Mouse (Mus musculus) midbrain, embryonic 10.5 days (tissue): ENCODE measurements around the gene Fam243. TPM values are rescaled to one million over a fixed set of nuclear protein-coding genes. Genes with fewer than 3 reads are reported as not detected.

Source experiments
- DNase-seq: peaks from one replicate; pipeline ENCODE4 v3.0.0-alpha.2; 2017; ENCODE audit warnings: low spot score
- H3K27ac ChIP-seq: fragments of 300-500 bp; sonication (generic); replicated peaks from 2 replicates; pipeline ENCODE4 v1.5.1; 2016; ENCODE audit warnings: mild to moderate bottlenecking
- H3K27me3 ChIP-seq: fragments of 300-500 bp; sonication (generic); 2 replicates; pipeline ENCODE4 v1.6.1; 2016; ENCODE audit warnings: low read depth, mild to moderate bottlenecking; ENCODE audit not compliant: poor library complexity, severe bottlenecking
- H3K36me3 ChIP-seq: fragments of 300-500 bp; sonication (generic); 2 replicates; pipeline ENCODE4 v1.6.1; 2016; ENCODE audit warnings: mild to moderate bottlenecking, moderate library complexity
- H3K4me1 ChIP-seq: fragments of 300-500 bp; sonication (generic); 2 replicates; pipeline ENCODE4 v1.6.1; 2016
- H3K4me3 ChIP-seq: fragments of 300-500 bp; sonication (generic); 2 replicates; pipeline ENCODE4 v1.5.1; 2016; ENCODE audit warnings: mild to moderate bottlenecking, moderate library complexity
- H3K9me3 ChIP-seq: fragments of 300-500 bp; sonication (generic); replicated peaks from 2 replicates; pipeline ENCODE4 v1.6.1; 2016; ENCODE audit warnings: mild to moderate bottlenecking
- WGBS: fragments of 180-500 bp; shearing (Covaris S2); methylation state at CpG from one replicate; pipeline ENCODE4 v1.1.7; 2016; 5-methylcytosine and 5-hydroxymethylcytosine counted together
- polyA plus RNA-seq: library from polyadenylated mRNA; unstranded; fragments of >200 nt; fragmentation: Nextera tagmentation; extraction: Ambion mirVana; gene quantifications from 2 replicates; pipeline ENCODE4 v1.2.1, GENCODE M21; 2016

Gene Fam243
- polyA plus RNA-seq, 1 experiment from 2014 or later, result 0.07 TPM

DNA sequence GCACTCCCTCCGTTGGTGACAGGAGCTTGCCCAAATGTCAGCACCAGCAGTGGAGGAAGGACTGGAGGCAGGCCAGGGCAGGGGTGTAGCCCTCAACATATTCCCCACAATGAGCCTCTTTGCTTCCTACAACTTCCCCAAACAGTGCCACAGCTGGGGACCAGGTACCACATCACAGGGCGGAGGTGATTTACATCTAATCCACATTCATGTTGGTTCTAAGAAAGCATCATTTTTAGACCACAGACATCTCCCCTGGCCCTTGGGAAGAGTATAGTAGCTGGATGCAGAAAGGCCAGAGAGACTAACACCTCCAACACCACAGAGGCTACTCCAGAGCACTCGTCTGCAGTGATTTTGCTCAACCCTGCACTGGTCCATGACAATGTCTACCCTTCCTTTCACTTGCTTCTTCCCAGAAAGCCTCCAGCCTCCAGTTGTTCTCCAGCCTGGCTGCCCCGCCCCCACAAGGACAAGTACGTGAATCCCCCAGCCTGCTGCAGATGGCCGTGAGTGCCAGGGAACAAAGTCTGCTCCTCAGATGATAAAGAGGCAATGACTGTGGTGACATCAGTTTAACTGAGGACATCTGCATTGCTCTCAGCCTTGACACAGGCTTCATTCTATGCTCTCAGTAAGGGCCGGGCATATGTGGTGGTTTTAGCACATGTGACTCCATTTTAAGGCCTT is 5.0 kb downstream of the Fam243 start:
- no peak for DNase-seq
- peaks cover 23% of the 10 kb centered on the region for H3K36me3 ChIP-seq
- H3K4me3 ChIP-seq, result no peak overlapping the region
- H3K9me3 ChIP-seq, result no peaks in the 10 kb centered on the region
- H3K4me1 ChIP-seq, result peaks cover 9% of the 10 kb centered on the region; the same call in 1 of the 2 replicates
- H3K27me3 ChIP-seq, result no peaks in the 10 kb centered on the region
- 77% methylated on average over 7 of the region's 7 CpGs for WGBS
- no peak overlapping the region for H3K27ac ChIP-seq

- peaks cover 14% of the 10 kb centered on the region for H3K4me1 ChIP-seq
- peak; percentile 48 for DNase-seq
- H3K4me3 ChIP-seq, result no peak overlapping the region
- H3K27ac ChIP-seq, result no peak overlapping the region
- H3K36me3 ChIP-seq, result peaks cover 41% of the 10 kb centered on the region
- no peaks in the 10 kb centered on the region for H3K27me3 ChIP-seq
- 47% methylated on average over 13 of the region's 13 CpGs for WGBS
- no peaks in the 10 kb centered on the region for H3K9me3 ChIP-seq
These were observed 7.1 kb downstream of the Fam243 start for GRCm38 (mm10) chr16:92313953-92314741.

GRCm38 (mm10) chr16:92309126-92309525 is 12.1 kb downstream of the Fam243 start:
- Histone ChIP-seq H3K4me1 (peaks cover 10% of the 10 kb centered on the region), H3K9me3 (no peaks in the 10 kb centered on the region), H3K4me3 (no peak overlapping the region), H3K36me3 (peaks cover 79% of the 10 kb centered on the region), H3K27me3 (no peaks in the 10 kb centered on the region), H3K27ac (no peak overlapping the region)
- WGBS, result 55% methylated on average over 4 of the region's 4 CpGs
- no peak for DNase-seq

GRCm38 (mm10) chr16:92307947-92308346 is 13.3 kb downstream of the Fam243 start:
- 74% methylated on average over 3 of the region's 3 CpGs for WGBS
- no peaks in the 10 kb centered on the region for H3K9me3 ChIP-seq
- H3K27me3 ChIP-seq, result no peaks in the 10 kb centered on the region
- H3K4me3 ChIP-seq, result no peak overlapping the region
- H3K27ac ChIP-seq, result no peak overlapping the region
- peaks cover 10% of the 10 kb centered on the region for H3K4me1 ChIP-seq
- H3K36me3 ChIP-seq, result peaks cover 73% of the 10 kb centered on the region
- DNase-seq, result no peak

DNA sequence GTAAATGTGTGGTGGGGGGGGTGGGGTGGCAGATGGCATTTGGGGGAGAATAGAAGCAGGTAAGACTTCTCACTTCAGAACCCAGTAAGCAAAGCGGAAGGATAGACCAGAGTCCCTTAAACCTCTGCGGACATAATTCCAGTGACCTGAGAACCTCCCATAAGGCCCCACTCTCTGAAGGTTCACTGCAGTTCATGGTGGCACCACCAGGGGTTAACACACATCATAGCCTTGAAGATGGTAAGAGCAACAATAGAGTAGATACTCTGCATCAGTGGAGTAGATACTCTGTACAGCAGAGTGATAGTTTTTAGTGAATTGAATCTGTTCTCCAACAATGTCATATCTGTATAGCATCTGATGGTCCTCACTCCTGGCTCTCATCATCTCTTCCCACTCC is 15.7 kb downstream of the Fam243 start:
- H3K4me3 ChIP-seq, result no peak overlapping the region
- no peaks in the 10 kb centered on the region for H3K27me3 ChIP-seq
- no peak overlapping the region for H3K27ac ChIP-seq
- H3K9me3 ChIP-seq, result no peaks in the 10 kb centered on the region
- DNase-seq, result no peak
- WGBS, result 93% methylated on average over 2 of the region's 2 CpGs
- H3K36me3 ChIP-seq, result peaks cover 49% of the 10 kb centered on the region
- H3K4me1 ChIP-seq, result peaks cover 31% of the 10 kb centered on the region

DNA sequence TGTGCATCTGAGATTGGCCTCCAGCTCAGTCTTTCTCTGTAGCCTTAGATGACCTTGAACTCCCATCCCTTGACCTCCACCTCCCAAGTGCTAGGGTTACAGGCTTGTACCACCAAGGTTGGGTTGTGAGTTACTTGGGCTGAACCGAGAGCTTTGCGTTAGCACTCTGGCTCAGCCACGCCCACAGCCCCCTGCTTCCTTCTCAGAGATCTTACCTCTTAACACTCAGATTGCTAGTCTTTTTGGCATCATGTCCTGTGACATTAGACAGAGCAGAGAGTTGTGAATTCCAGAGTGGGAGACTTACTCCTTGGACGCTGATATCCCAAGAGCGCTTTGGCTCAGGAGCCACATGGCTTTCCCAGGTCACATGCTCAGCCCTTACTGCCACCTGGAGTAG is 18.7 kb downstream of the Fam243 start:
- WGBS, result 68% methylated on average over 5 of the region's 5 CpGs
- H3K27ac ChIP-seq, result peak overlapping the region; percentile 89
- peak overlapping the region; percentile 62 for H3K4me3 ChIP-seq
- H3K36me3 ChIP-seq, result peaks cover 22% of the 10 kb centered on the region
- H3K4me1 ChIP-seq, result peaks cover 25% of the 10 kb centered on the region
- no peaks in the 10 kb centered on the region for H3K27me3 ChIP-seq
- no peaks in the 10 kb centered on the region for H3K9me3 ChIP-seq
- no peak for DNase-seq

DNA sequence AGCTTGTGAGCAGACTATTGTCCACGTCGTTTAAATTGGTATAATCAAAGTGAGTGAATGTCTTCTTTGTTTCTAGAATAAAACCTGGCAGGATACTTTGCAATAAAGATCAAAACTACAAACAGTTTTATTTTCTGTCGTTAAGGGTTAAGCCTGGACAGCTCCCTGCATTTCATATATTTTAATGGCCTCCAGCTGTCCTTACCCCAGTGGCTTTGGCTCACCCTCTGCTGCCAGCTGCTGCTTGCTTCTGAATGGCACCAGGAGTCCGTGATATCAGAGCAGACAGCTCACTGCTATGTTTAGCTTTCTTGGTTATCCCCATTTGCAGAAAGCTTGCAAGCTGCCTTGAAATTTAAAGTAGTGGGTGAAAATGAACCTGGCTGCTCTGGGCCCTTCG is 19.3 kb downstream of the Fam243 start:
- peak overlapping the region; percentile 89 for H3K27ac ChIP-seq
- 44% methylated on average over 5 of the region's 5 CpGs for WGBS
- peaks cover 17% of the 10 kb centered on the region for H3K36me3 ChIP-seq
- no peak for DNase-seq
- H3K9me3 ChIP-seq, result no peaks in the 10 kb centered on the region
- H3K4me1 ChIP-seq, result peaks cover 25% of the 10 kb centered on the region
- peak overlapping the region; percentile 62 for H3K4me3 ChIP-seq
- no peaks in the 10 kb centered on the region for H3K27me3 ChIP-seq

DNA sequence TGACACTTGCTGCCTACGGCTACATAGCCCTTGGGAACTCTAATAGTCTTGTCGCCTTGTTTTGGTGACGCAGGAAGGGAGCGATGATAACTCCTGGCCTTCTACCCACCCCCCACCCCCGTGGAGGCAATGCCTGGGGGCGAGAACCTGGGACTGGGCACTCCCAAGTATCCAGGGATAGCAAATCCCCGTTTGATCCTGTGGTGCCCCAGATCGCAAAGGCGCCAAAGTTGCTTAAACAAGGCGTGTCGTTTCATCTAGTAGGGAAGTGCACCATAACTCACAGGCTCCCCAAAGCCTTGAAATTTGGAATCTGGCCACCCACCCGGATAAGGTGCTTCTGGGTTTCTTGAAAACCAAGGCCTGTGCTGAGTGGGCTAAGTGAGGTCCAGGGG is 19.8 kb downstream of the Fam243 start:
- H3K4me1 ChIP-seq, result peaks cover 25% of the 10 kb centered on the region
- H3K27ac ChIP-seq, result peak overlapping the region; percentile 89
- DNase-seq, result no peak
- peaks cover 11% of the 10 kb centered on the region for H3K36me3 ChIP-seq
- no peaks in the 10 kb centered on the region for H3K27me3 ChIP-seq
- peak overlapping the region; percentile 62 for H3K4me3 ChIP-seq
- 2% methylated on average over 12 of the region's 12 CpGs for WGBS
- H3K9me3 ChIP-seq, result no peaks in the 10 kb centered on the region

DNA sequence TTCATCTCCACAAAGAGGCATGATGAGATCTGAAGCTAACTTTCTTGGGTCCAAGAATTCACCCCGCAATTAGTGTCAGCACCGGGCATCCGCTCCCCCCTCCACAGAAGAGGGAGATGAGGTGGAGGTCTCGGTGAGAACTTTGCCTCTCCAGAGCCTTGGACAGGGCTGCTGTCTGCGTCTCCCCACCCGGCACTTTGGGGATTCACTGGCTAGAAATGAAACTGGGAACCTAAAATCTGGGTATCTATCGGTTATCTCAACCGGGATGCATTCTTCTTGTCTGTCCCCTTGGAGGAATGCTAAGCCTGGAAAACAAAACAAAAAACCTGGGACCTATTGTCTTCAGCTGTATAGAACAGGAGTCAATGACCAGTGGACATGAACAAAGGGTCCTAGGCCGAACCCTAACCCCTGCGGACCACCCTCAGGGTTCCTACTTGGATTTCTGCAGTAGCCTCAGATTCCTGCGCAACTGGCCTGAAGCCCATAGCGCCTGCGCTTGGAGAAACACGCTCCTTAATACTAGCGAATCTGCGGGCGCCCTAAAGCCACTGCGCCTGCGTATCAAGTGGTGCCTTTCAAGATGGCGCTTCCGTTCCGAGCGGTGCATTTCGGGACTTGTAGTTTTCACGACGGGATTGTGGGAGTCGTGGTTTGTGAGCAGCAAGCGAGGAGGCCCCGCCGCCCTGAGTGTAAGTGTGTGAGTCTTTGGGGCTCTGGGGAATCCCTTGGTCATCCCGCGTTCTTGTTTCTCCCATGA is 20.4 kb downstream of the Fam243 start, which contains the start of gene Smim11:
Smim11 (plus strand) TSS at position 638 of the 763 bp plus-strand sequence.
- H3K27me3 ChIP-seq, result no peaks in the 10 kb centered on the region
- H3K9me3 ChIP-seq, result no peaks in the 10 kb centered on the region
- H3K4me1 ChIP-seq, result peaks cover 25% of the 10 kb centered on the region
- peak within 1 kb of the TSS; percentile 89 for H3K27ac ChIP-seq
- WGBS, result 10% methylated on average over 32 of the region's 32 CpGs
- peaks cover 6% of the 10 kb centered on the region for H3K36me3 ChIP-seq
- peak within 1 kb of the TSS; percentile 62 for H3K4me3 ChIP-seq
- peak; percentile 97 for DNase-seq

- Histone ChIP-seq H3K27ac (no peak overlapping the region), H3K9me3 (no peaks in the 10 kb centered on the region), H3K27me3 (0 out of 2 replicates have a peak, but pooled peaks cover 3% of the 10 kb centered on the region), H3K36me3 (no peaks in the 10 kb centered on the region), H3K4me3 (no peak overlapping the region), H3K4me1 (peaks cover 21% of the 10 kb centered on the region)
- 76% methylated on average over 2 of the region's 2 CpGs for whole genome bisulfite sequencing
- no peak for DNase-seq
These were observed 25.9 kb downstream of the Fam243 start for GRCm38 (mm10) chr16:92295328-92295727.

GRCm38 (mm10) chr16:92294267-92294970 is 26.8 kb downstream of the Fam243 start:
- Histone ChIP-seq H3K27ac (peak overlapping the region; percentile 65), H3K9me3 (no peaks in the 10 kb centered on the region), H3K27me3 (0 out of 2 replicates have a peak, but pooled peaks cover 3% of the 10 kb centered on the region), H3K4me1 (peaks cover 19% of the 10 kb centered on the region), H3K36me3 (no peaks in the 10 kb centered on the region), H3K4me3 (no peak overlapping the region)
- no peak for DNase-seq
- 57% methylated on average over 12 of the region's 12 CpGs for WGBS

DNA sequence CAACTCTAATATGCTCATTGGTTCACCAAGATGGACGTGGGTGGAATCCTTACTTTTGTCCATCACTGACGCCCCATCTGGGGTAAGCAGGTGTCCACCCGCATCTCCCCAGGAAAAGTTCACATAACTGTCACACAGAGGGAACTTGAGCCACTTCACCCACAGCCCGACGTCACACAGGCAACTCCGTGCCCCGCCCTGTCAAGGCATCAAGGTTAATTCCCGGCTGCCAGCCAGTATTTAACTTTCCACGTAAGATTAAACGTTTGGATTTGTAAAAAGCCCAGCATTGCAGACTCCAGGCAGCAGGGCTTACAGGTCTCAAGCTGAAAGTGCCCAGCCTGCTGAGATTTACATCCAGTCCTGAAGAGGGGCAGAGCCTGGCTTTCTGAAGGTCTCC is 29.1 kb downstream of the Fam243 start, which contains the start of gene Kcne2:
Kcne2 (plus strand) TSS at position 289 of the 400 bp plus-strand sequence.
- 0 out of 2 replicates have a peak, but pooled peaks cover 3% of the 10 kb centered on the region for H3K27me3 ChIP-seq
- H3K36me3 ChIP-seq, result no peaks in the 10 kb centered on the region
- 77% methylated on average over 10 of the region's 10 CpGs for WGBS
- H3K4me3 ChIP-seq, result no peak within 1 kb of the TSS
- DNase-seq, result no peak
- H3K27ac ChIP-seq, result no peak within 1 kb of the TSS
- H3K9me3 ChIP-seq, result no peaks in the 10 kb centered on the region
- H3K4me1 ChIP-seq, result peaks cover 22% of the 10 kb centered on the region
